Mouse (Mus musculus): Measurements from ENCODE around the gene Fam131c.
A peak's percentile ranks its signal among the peaks of the same experiment; 100 is the strongest.

The Fam131c gene

GRCm38 (mm10) chr4:141359222-141359621 is 8.8 kb upstream of the Fam131c start:
- no peak for ATAC-seq (ENCODE audit: low TSS enrichment)

- ATAC-seq (ENCODE audit: low TSS enrichment) = no peak
Observed at GRCm38 (mm10) chr4:141360846-141361245, 7.2 kb upstream of the Fam131c start.

GRCm38 (mm10) chr4:141362937-141363548 is 5.0 kb upstream of the Fam131c start:
- no peak for ATAC-seq (ENCODE audit: low TSS enrichment)

GRCm38 (mm10) chr4:141365126-141365525 is 2.9 kb upstream of the Fam131c start:
- ATAC-seq (ENCODE audit: low TSS enrichment) = no peak

- ATAC-seq (ENCODE audit: low TSS enrichment) = no peak
Observed at GRCm38 (mm10) chr4:141365876-141366275, 2.1 kb upstream of the Fam131c start.

- ATAC-seq (ENCODE audit: low TSS enrichment) = no peak
Observed at GRCm38 (mm10) chr4:141372426-141372825, 4.4 kb downstream of the Fam131c start.

- ATAC-seq (ENCODE audit: low TSS enrichment) = no peak
Observed at GRCm38 (mm10) chr4:141379674-141380073, 11.7 kb downstream of the Fam131c start.

GRCm38 (mm10) chr4:141382406-141382805 is 14.4 kb downstream of the Fam131c start:
- ATAC-seq (ENCODE audit: low TSS enrichment) = no peak

- ATAC-seq (ENCODE audit: low TSS enrichment) = no peak; the same call in 1 of the 2 replicates
Observed at GRCm38 (mm10) chr4:141385275-141385674, 17.3 kb downstream of the Fam131c start.

- ATAC-seq (ENCODE audit: low TSS enrichment) = no peak
Observed at GRCm38 (mm10) chr4:141386150-141386549, 18.1 kb downstream of the Fam131c start.

- ATAC-seq (ENCODE audit: low TSS enrichment) = no peak; the same call in 1 of the 2 replicates
Observed at GRCm38 (mm10) chr4:141387093-141387784, 19.2 kb downstream of the Fam131c start.

- no peak for ATAC-seq (ENCODE audit: low TSS enrichment)
Observed at GRCm38 (mm10) chr4:141387933-141388332, 19.9 kb downstream of the Fam131c start.

- ATAC-seq (ENCODE audit: low TSS enrichment) = no peak
Observed at GRCm38 (mm10) chr4:141389366-141390150, 21.5 kb downstream of the Fam131c start.

- no peak for ATAC-seq (ENCODE audit: low TSS enrichment)
Observed at GRCm38 (mm10) chr4:141391293-141391692, 23.3 kb downstream of the Fam131c start.

GRCm38 (mm10) chr4:141394751-141395150 is 26.7 kb downstream of the Fam131c start:
- ATAC-seq (ENCODE audit: low TSS enrichment) = no peak

GRCm38 (mm10) chr4:141397861-141398260 is 29.8 kb downstream of the Fam131c start:
- ATAC-seq (ENCODE audit: low TSS enrichment) = peak; percentile 23; the same call in 1 of the 2 replicates

- ATAC-seq (ENCODE audit: low TSS enrichment) = no peak
Observed at GRCm38 (mm10) chr4:141398545-141398944, 30.5 kb downstream of the Fam131c start, which contains the start of gene Clcnka. Gene Clcnka, minus strand, starts transcription at chr4:141398724.

GRCm38 (mm10) chr4:141400171-141400570 is 32.2 kb downstream of the Fam131c start:
- no peak for ATAC-seq (ENCODE audit: low TSS enrichment)

- peak; percentile 76 for ATAC-seq (ENCODE audit: low TSS enrichment)
Observed at GRCm38 (mm10) chr4:141404518-141405313, 36.7 kb downstream of the Fam131c start.

- ATAC-seq (ENCODE audit: low TSS enrichment) = no peak
Observed at GRCm38 (mm10) chr4:141405314-141405622, 37.2 kb downstream of the Fam131c start.

GRCm38 (mm10) chr4:141406516-141407299 is 38.7 kb downstream of the Fam131c start:
- peak; percentile 50; the same call in 1 of the 2 replicates for ATAC-seq (ENCODE audit: low TSS enrichment)

All from frontal cortex, adult (tissue).